Mouse (Mus musculus): ENCODE measurements around the gene Cryga. TPM values are rescaled to one million over a fixed set of nuclear protein-coding genes. Genes with fewer than 3 reads are reported as not detected.

Cryga gene
- polyA plus RNA-seq, 2 experiments = not detected

DNA sequence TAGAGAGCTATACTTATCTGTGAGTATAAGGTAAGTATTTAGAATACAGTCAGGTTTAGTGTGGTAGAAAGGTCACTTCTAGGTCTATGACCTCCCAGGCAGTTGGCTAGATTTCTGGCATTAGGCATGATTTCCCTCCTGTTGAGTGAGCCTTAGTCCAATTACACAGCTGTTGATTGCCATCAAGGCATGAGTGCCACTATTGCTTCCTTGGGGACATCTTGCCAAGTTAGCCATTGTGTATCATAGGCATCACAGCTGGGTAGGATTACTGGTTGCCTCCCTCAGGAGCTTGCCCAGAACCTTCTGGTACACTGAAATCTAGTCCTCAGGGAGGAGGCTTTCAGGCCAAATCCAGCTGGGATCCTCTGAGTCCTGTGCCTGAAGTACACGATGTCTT, 29.7 kb upstream of the Cryga start:
- Histone ChIP-seq H3K36me3 (ENCODE audit: control insufficient read depth, insufficient read depth, low read length) (no peaks in the 10 kb centered on the region), H3K4me3 (replicated peaks; ENCODE audit: low read length) (no peak overlapping the region), H3K27ac (replicated peaks; ENCODE audit: low read depth, low read length) (no peak overlapping the region), H3K9ac (ENCODE audit: low read depth, low read length, severe bottlenecking) (no peak overlapping the region), H3K4me2 (replicated peaks; ENCODE audit: low read depth, low read length, severe bottlenecking) (no peak overlapping the region), H3K4me1 (ENCODE audit: control insufficient read depth, insufficient read depth, low read length) (no peaks in the 10 kb centered on the region), H3K9me3 (ENCODE audit: control insufficient read depth, low read length) (no peaks in the 10 kb centered on the region), H3K27me3 (ENCODE audit: control insufficient read depth, insufficient read depth, low read length) (no peaks in the 10 kb centered on the region)
- ATAC-seq (ENCODE audit: low FRiP score, low read depth) (no peak), DNase-seq (ENCODE audit: low spot score) (no peak)
- WGBS = 81% methylated on average over 1 of the region's 1 CpGs
- no peak for TF ChIP-seq POLR2A (IDR thresholded peaks at IDR 0.05; ENCODE audit: borderline replicate concordance, extremely low read depth, insufficient read depth, insufficient read length)

DNA sequence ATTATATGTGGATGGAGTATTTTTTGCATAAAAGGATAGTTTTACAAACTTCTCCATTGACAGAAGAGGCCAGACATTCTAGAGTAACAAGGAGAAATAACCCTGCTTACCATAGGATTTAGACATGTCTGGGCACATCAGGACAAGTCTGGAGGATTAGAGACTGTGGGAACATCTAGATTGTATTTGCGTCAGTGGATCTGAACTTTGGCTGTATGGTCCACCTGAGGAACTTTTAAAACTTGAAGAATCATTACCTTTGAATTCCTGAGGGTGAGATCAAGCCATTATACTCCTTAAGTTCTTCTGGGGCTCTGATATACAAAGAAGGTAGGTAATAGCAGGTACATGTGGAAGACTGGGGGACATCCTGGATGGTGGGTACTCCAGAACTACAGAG, 28.5 kb upstream of the Cryga start:
- no peaks in the 10 kb centered on the region for H3K36me3 ChIP-seq (ENCODE audit: control insufficient read depth, insufficient read depth, low read length)

DNA sequence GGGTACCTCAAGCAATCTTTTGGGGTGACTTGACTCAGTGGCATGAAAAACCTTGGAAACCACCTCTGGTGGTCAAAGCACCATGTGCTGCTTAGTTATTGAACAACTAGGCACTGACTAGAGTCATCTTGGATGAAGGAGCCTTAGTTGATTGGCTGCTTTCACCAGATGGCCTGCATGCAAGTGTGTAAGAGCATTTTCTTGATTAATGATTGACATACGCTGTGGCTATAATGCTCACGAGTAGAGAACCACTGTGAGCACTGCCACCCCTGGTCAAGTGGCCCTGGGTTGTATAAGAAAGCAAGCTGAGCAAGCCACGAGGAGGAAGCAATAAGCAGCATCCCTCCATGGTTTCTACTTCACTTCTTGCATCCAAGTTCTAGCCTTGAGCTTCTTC, 27.1 kb upstream of the Cryga start:
- no peak for DNase-seq (ENCODE audit: low spot score)
- no peak for ATAC-seq (ENCODE audit: low FRiP score, low read depth)
- TF ChIP-seq POLR2A (IDR thresholded peaks at IDR 0.05; ENCODE audit: borderline replicate concordance, extremely low read depth, insufficient read depth, insufficient read length) = no peak
- no peak overlapping the region for H3K4me2 ChIP-seq (replicated peaks; ENCODE audit: low read depth, low read length, severe bottlenecking)
- no peak overlapping the region for H3K9ac ChIP-seq (ENCODE audit: low read depth, low read length, severe bottlenecking)
- no peaks in the 10 kb centered on the region for H3K4me1 ChIP-seq (ENCODE audit: control insufficient read depth, insufficient read depth, low read length)
- no peak overlapping the region for H3K4me3 ChIP-seq (replicated peaks; ENCODE audit: low read length)
- H3K27ac ChIP-seq (replicated peaks; ENCODE audit: low read depth, low read length) = no peak overlapping the region
- H3K9me3 ChIP-seq (ENCODE audit: control insufficient read depth, low read length) = no peaks in the 10 kb centered on the region
- WGBS = 72% methylated on average over 3 of the region's 3 CpGs
- no peaks in the 10 kb centered on the region for H3K27me3 ChIP-seq (ENCODE audit: control insufficient read depth, insufficient read depth, low read length)
- no peaks in the 10 kb centered on the region for H3K36me3 ChIP-seq (ENCODE audit: control insufficient read depth, insufficient read depth, low read length)

More for the DNA sequence above, 28.5 kb upstream of the Cryga start:
- H3K9me3 ChIP-seq (ENCODE audit: control insufficient read depth, low read length) = no peaks in the 10 kb centered on the region
- H3K27ac ChIP-seq (replicated peaks; ENCODE audit: low read depth, low read length) = no peak overlapping the region
- H3K4me3 ChIP-seq (replicated peaks; ENCODE audit: low read length) = no peak overlapping the region
- WGBS = 90% methylated on average over 1 of the region's 1 CpGs
- no peaks in the 10 kb centered on the region for H3K4me1 ChIP-seq (ENCODE audit: control insufficient read depth, insufficient read depth, low read length)
- H3K27me3 ChIP-seq (ENCODE audit: control insufficient read depth, insufficient read depth, low read length) = no peaks in the 10 kb centered on the region
- H3K9ac ChIP-seq (ENCODE audit: low read depth, low read length, severe bottlenecking) = no peak overlapping the region
- no peak for TF ChIP-seq POLR2A (IDR thresholded peaks at IDR 0.05; ENCODE audit: borderline replicate concordance, extremely low read depth, insufficient read depth, insufficient read length)
- no peak overlapping the region for H3K4me2 ChIP-seq (replicated peaks; ENCODE audit: low read depth, low read length, severe bottlenecking)
- ATAC-seq (ENCODE audit: low FRiP score, low read depth) (no peak), DNase-seq (ENCODE audit: low spot score) (no peak)

DNA sequence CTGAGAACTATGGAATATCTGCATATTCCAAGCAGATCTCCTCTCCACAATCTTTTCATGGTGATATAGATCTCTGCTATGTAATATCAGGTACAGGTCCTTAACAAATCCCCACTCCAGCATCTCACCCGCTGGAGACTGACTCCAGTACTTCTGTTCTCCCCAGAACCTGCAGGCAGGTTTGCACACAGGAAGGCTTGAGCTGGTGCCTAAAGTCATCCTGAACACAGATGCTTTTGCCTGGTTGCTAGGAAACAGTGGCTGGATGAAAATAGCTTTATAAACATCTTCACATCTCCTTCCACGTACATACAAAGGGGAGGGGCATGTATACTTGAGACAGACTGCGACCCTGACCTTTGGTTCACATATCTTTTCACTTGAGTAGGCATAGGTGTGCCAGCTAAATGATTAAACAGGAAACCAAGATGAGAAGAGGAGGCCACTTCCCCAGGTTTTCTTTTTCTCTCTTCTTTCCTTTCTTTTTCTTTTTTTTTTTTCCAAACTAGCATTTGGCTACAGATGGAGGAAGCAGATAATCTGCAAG, 26.5 kb upstream of the Cryga start:
- Histone ChIP-seq H3K27ac (replicated peaks; ENCODE audit: low read depth, low read length) (no peak overlapping the region), H3K4me1 (ENCODE audit: control insufficient read depth, insufficient read depth, low read length) (no peaks in the 10 kb centered on the region), H3K4me2 (replicated peaks; ENCODE audit: low read depth, low read length, severe bottlenecking) (no peak overlapping the region), H3K4me3 (replicated peaks; ENCODE audit: low read length) (no peak overlapping the region), H3K36me3 (ENCODE audit: control insufficient read depth, insufficient read depth, low read length) (no peaks in the 10 kb centered on the region), H3K27me3 (ENCODE audit: control insufficient read depth, insufficient read depth, low read length) (no peaks in the 10 kb centered on the region), H3K9ac (ENCODE audit: low read depth, low read length, severe bottlenecking) (no peak overlapping the region), H3K9me3 (ENCODE audit: control insufficient read depth, low read length) (no peaks in the 10 kb centered on the region)
- 73% methylated on average over 3 of the region's 3 CpGs for WGBS
- ATAC-seq (ENCODE audit: low FRiP score, low read depth) = no peak
- no peak for DNase-seq (ENCODE audit: low spot score)
- no peak for TF ChIP-seq POLR2A (IDR thresholded peaks at IDR 0.05; ENCODE audit: borderline replicate concordance, extremely low read depth, insufficient read depth, insufficient read length)

DNA sequence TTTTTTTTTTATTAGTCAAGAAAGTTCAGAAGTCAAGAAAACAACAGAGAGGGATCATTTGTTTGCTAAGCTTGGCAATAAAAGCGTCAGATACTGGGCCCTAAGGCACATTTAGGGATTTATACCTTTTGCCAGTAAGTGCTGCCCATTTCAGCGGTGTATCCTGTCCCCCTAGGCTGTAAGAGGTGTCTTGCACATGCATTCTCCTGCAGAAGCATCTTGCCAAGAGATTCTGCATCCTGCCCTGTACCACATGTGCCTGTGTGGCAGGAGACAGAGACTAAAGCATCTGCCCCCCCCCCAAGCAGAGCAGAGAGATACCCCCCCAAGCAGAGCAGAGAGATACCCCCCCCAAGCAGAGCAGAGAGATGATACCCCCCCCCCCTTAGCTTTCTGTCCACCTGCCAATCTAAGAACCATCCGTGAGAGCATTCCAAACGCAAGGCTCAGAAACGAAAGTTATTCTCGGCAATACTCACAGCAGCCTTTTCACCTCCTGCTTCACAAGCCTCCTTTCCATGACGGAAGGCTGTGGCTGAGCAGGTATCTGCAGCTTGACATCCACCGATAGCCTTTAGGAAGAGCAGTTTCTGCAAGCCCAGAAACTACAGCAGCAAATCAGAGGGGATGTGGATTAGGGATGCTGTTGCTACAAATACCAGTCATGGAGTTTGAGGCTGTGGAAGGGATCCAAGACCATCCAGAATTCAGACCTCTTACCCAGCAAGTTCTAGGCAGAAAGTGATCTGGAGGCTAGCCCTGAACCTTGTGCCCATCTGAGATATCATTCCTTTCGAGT, 19.6 kb upstream of the Cryga start, which contains the start of gene D630023F18Rik:
D630023F18Rik (minus strand) TSS at position 641 of the 799 bp plus-strand sequence.
- H3K27ac ChIP-seq (replicated peaks; ENCODE audit: low read depth, low read length) = no peak within 1 kb of the TSS
- no peaks in the 10 kb centered on the region for H3K4me1 ChIP-seq (ENCODE audit: control insufficient read depth, insufficient read depth, low read length)
- no peaks in the 10 kb centered on the region for H3K9me3 ChIP-seq (ENCODE audit: control insufficient read depth, low read length)
- H3K4me3 ChIP-seq (replicated peaks; ENCODE audit: low read length) = no peak within 1 kb of the TSS
- no peak within 1 kb of the TSS for H3K9ac ChIP-seq (ENCODE audit: low read depth, low read length, severe bottlenecking)
- H3K27me3 ChIP-seq (ENCODE audit: control insufficient read depth, insufficient read depth, low read length) = no peaks in the 10 kb centered on the region
- no peak for DNase-seq (ENCODE audit: low spot score)
- no peak for ATAC-seq (ENCODE audit: low FRiP score, low read depth)
- no peaks in the 10 kb centered on the region for H3K36me3 ChIP-seq (ENCODE audit: control insufficient read depth, insufficient read depth, low read length)
- TF ChIP-seq POLR2A (IDR thresholded peaks at IDR 0.05; ENCODE audit: borderline replicate concordance, extremely low read depth, insufficient read depth, insufficient read length) = no peak
- H3K4me2 ChIP-seq (replicated peaks; ENCODE audit: low read depth, low read length, severe bottlenecking) = 0 out of 2 replicates have a peak within 1 kb of the TSS, but pooled peaks have one; percentile 26
- WGBS = 26% methylated on average over 9 of the region's 9 CpGs
